Mouse (Mus musculus) testis, adult 2 months (tissue): ENCODE data around the gene Cdc42bpg. TPM values are rescaled to one million over a fixed set of nuclear protein-coding genes. Genes with fewer than 3 reads are reported as not detected.

ENCODE experiments used
- H3K27ac ChIP-seq: fragments of 200-500 bp; 2 replicates; pipeline ENCODE4 v1.5.1; 2012; ENCODE audit warnings: low read depth, low read length; ENCODE audit not compliant: control insufficient read depth, insufficient read depth
- H3K27me3 ChIP-seq: fragments of 200-500 bp; 2 replicates; pipeline ENCODE4 v1.6.1; 2012; ENCODE audit warnings: mild to moderate bottlenecking, low read length, moderate library complexity; ENCODE audit not compliant: control insufficient read depth, insufficient read depth
- H3K36me3 ChIP-seq: fragments of 200-500 bp; 2 replicates; pipeline ENCODE4 v1.6.1; 2012; ENCODE audit warnings: mild to moderate bottlenecking, low read length; ENCODE audit not compliant: control insufficient read depth, insufficient read depth
- H3K4me1 ChIP-seq: fragments of 200-500 bp; 2 replicates; pipeline ENCODE4 v1.6.1; 2012; ENCODE audit warnings: low read length; ENCODE audit not compliant: control insufficient read depth, insufficient read depth
- H3K4me3 ChIP-seq: fragments of 200-500 bp; 2 replicates; pipeline ENCODE4 v1.5.1; 2012; ENCODE audit warnings: low read depth, mild to moderate bottlenecking, low read length, moderate library complexity, mixed read lengths; ENCODE audit not compliant: control insufficient read depth
- CTCF ChIP-seq: fragments of 200-500 bp; IDR thresholded peaks from 2 replicates; pipeline ENCODE4 v1.5.1; 2012; ENCODE audit warnings: low read depth, mild to moderate bottlenecking, inconsistent platforms, low read length, moderate library complexity; ENCODE audit not compliant: control insufficient read depth, insufficient read depth, insufficient replicate concordance
- POLR2A ChIP-seq: fragments of 200-500 bp; IDR thresholded peaks from 2 replicates; pipeline ENCODE4 v1.6.1; 2012; ENCODE audit warnings: low read depth, mild to moderate bottlenecking, inconsistent platforms, low read length, moderate library complexity; ENCODE audit not compliant: control insufficient read depth
- polyA plus RNA-seq: library from polyadenylated mRNA; depleted of rRNA; stranded (reverse); fragments of >200 nt; gene quantifications from 2 replicates; pipeline ENCODE4 v1.2.3, GENCODE M21; 2012

The Cdc42bpg gene
- polyA plus RNA-seq, 1 experiment: 5.4 TPM

DNA sequence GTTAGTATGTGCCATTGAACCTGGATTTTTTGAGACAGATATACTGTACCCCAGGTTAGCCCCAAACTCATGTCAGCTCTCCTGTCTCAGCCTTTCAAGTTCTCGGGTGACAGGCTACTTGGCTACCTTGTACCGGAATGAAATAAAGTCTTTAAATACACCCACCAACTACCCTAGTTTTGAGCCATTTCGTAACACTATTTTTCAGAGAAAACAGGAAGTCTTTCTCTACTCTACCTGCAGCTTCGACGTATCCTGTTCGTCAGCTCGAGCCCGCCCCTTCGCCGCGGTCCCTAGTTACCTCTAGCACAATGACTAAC, 56.8 kb downstream of the Cdc42bpg start:
- peak overlapping the region; percentile 97 for H3K27ac ChIP-seq
- H3K27me3 ChIP-seq: no peaks in the 10 kb centered on the region
- no peaks in the 10 kb centered on the region for H3K4me1 ChIP-seq
- peaks cover 5% of the 10 kb centered on the region for H3K36me3 ChIP-seq
- H3K4me3 ChIP-seq: peak overlapping the region; percentile 90
- TF ChIP-seq POLR2A (no peak), CTCF (no peak)

DNA sequence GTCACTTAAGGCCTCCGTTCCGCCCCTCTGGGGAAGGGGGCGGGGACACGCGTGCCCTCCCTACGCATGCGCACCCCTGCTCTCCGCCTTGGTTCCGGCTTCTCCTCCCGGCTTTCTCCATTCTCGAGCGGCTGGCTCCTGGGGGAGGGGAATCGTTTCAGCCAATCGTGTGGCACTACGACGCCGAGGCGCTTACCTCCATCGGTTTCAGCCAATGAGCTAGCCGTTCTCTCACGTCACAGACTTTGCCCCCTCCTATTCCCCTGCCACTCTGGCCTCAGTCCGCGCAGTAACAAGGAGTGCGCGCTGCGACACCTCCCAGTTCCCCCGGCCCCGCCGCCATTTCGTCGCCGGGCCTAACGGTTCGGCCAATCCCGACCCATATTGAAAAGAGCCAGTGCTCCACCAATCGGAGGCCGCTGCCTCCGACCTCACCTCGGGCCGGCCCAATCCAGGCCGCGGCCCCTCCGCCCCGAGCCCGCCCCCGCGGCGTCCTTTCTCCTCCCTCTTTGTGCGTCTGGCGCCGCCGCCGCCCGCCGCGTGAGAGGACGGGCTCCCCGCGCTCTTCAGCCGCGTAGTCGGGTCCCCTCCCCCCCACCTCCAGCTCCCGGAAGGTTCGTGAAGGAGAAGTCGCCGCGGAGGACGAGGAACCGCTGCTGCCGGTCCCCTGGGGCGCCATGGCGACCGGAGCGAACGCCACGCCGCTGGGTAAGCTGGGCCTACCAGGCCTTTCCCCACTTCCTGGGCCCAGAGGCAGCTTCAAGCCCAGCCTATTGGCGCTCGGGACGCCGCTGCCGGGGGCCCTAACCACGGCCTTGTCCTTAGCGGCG, 57.4 kb downstream of the Cdc42bpg start, which contains the start of gene Sf1:
Gene Sf1, plus strand, starts transcription at position 280 of the 830 bp plus-strand sequence.
- TF ChIP-seq POLR2A (peak; percentile 83), CTCF (no peak)
- Histone ChIP-seq H3K36me3 (peaks cover 5% of the 10 kb centered on the region), H3K27me3 (no peaks in the 10 kb centered on the region), H3K4me1 (no peaks in the 10 kb centered on the region), H3K4me3 (peak within 1 kb of the TSS; percentile 90), H3K27ac (peak within 1 kb of the TSS; percentile 97)

GRCm38 (mm10) chr19:6364317-6364725, 58.1 kb downstream of the Cdc42bpg start:
- Histone ChIP-seq H3K27me3 (no peaks in the 10 kb centered on the region), H3K36me3 (peaks cover 5% of the 10 kb centered on the region), H3K27ac (peak overlapping the region; percentile 97), H3K4me3 (peak overlapping the region; percentile 90), H3K4me1 (no peaks in the 10 kb centered on the region)
- peak; percentile 91 for TF ChIP-seq POLR2A
- TF ChIP-seq CTCF: no peak; the same call in 1 of the 2 replicates

GRCm38 (mm10) chr19:6364842-6365241, 58.6 kb downstream of the Cdc42bpg start:
- H3K4me3 ChIP-seq: peak overlapping the region; percentile 90
- TF ChIP-seq CTCF (no peak), POLR2A (no peak)
- peaks cover 5% of the 10 kb centered on the region for H3K36me3 ChIP-seq
- no peaks in the 10 kb centered on the region for H3K27me3 ChIP-seq
- no peaks in the 10 kb centered on the region for H3K4me1 ChIP-seq
- H3K27ac ChIP-seq: peak overlapping the region; percentile 97

DNA sequence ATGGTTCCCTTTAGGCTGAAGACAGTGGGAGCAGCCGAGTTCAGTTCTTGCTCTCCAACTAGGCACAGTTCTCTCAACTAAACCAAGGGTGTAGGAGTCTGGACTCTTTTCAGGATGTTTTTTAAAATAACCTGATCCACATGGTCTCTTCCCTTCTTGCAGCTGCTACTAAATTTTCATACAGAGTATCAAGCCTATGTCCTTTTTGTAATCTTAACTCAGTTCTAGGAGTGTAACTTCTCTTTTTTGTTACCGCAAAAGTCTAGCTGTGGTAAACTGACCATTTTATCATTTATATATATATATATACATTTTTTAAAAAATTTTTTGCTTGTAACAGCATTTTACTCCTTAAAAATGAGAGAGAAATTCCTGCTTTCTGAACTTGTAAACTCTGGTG, 63.9 kb downstream of the Cdc42bpg start:
- no peak for TF ChIP-seq POLR2A
- no peak for TF ChIP-seq CTCF
- Histone ChIP-seq H3K4me3 (no peak overlapping the region), H3K36me3 (peaks cover 12% of the 10 kb centered on the region), H3K4me1 (no peaks in the 10 kb centered on the region; the same call in 1 of the 2 replicates), H3K27ac (no peak overlapping the region), H3K27me3 (no peaks in the 10 kb centered on the region)

GRCm38 (mm10) chr19:6372433-6372832, 66.2 kb downstream of the Cdc42bpg start:
- no peaks in the 10 kb centered on the region for H3K27me3 ChIP-seq
- no peak for TF ChIP-seq POLR2A
- TF ChIP-seq CTCF: no peak
- peaks cover 13% of the 10 kb centered on the region for H3K36me3 ChIP-seq
- no peak overlapping the region for H3K27ac ChIP-seq
- no peak overlapping the region for H3K4me3 ChIP-seq
- H3K4me1 ChIP-seq: peaks cover 2% of the 10 kb centered on the region; the same call in 1 of the 2 replicates

DNA sequence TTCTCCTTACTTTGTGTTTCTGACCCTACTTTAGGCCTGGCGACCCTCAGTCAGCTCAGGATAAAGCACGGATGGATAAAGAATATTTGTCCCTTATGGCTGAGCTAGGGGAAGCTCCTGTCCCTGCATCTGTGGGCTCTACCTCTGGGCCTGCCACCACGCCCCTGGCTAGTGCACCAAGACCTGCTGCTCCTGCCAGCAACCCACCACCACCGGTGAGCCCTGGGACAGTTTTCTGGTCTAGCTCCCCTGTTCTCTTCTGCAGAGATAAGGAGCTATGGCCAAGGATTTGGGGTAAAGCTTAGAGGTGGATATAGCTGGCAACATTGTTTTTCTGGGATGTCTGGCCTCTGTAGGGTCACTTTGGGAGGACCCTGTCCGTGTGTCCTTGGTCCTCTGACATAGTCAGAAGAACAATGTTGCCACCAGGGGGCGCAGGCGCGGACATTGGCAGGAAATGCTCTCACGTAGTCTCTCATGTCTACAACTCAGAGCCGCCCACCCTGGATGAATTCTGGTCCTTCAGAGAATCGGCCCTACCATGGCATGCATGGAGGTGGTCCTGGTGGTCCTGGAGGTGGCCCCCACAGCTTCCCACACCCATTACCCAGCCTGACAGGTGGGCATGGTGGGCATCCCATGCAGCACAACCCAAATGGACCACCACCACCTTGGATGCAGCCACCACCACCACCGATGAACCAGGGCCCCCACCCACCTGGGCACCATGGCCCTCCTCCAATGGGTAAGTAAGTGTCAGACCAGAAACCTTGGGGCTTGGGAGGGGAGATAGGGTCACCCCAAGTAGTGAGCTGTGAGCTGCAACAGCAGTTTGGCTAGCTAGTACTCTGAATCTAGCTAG, 67.5 kb downstream of the Cdc42bpg start:
- H3K36me3 ChIP-seq: peaks cover 13% of the 10 kb centered on the region
- peaks cover 2% of the 10 kb centered on the region; the same call in 1 of the 2 replicates for H3K4me1 ChIP-seq
- no peak for TF ChIP-seq POLR2A
- TF ChIP-seq CTCF: peak; percentile 63; the same call in 1 of the 2 replicates
- H3K27ac ChIP-seq: no peak overlapping the region
- H3K27me3 ChIP-seq: no peaks in the 10 kb centered on the region
- H3K4me3 ChIP-seq: no peak overlapping the region
